Mouse (Mus musculus) heart, adult 11 months (tissue): ENCODE data around the gene Marc2.

Source experiments
- DNase-seq: peaks from one replicate; pipeline ENCODE4 v3.0.0; 2022

Gene Marc2

DNA sequence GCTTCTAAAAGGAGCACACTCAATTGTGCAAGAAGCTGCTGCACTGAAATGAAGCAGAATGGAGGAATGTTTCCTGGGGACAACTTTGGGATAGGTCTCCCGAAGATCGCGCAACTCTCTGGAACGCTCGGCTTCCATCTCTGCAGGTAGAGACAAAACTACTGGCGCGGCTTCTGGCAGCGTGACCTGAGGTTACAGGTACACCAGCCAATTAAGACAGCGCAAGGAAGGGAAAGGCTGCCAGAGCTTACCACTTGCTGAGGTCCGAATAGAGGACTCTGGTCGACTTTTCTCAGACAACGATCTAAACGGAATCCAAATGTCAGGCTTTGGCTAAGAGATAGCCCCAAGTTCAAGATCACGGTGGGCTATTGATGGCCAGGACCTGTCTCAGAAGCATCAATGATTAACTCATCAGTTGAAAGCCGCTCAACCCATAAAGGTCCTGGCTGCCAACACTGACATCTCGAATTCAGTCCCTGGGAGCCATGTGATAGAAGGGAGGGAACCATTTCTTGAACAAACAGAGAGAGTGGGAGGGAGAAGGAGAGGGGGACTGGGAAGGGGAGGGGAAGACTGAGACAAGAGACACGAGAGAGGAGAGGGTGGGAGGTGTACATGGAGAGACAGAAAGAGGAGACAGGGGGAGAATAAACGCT is at the start of gene Marc2:
Gene Marc2 (minus strand): TSS at position 360 of the 659 bp plus-strand sequence.
- no peak for DNase-seq

DNA sequence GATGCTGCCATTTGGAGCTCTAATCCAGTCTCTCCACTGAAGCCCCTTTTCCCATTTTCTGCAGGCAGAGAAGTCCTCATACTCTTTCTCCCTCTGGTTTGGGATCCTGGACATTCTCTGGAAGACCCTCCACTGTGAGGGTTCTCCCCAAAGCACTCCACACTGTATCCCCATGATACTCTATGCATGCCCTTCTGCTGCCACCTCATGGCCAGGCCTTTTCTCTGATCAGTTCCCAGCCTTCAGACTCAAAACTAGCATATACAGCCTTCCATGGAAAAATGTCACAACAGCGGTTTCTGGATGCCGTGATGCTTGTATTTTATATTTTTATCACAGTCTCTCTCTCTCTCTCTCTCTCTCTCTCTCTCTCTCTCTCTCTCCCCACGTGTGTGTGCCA is 45.7 kb upstream of the Marc2 start:
- peak; percentile 49 for DNase-seq

DNA sequence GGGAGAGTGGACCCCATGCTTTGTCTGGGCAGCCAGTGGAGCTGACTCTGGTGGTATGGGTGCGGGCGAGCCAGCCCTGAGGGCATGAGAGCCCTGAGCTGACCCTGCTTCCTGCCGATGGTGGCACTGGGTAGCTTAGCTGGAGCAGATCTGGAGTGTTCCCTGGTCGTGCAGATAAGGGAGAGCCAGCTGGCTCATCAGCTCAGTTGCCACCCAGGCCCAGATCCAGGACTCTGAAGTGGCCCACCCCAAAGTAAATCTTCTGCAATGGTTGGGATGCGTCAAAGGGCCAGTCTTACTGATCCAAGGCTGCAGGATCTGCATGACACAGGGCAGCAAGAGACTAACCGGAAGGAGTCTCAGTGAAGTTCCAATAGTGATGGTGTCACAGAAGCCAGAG is 43.2 kb upstream of the Marc2 start:
- peak; percentile 96 for DNase-seq

- DNase-seq = no peak
Measured at GRCm38 (mm10) chr1:184886160-184886559, 39.9 kb upstream of the Marc2 start.

- DNase-seq = peak; percentile 98
Measured at GRCm38 (mm10) chr1:184882281-184883268, 36.3 kb upstream of the Marc2 start, which contains the start of gene C130074G19Rik. C130074G19Rik (minus strand) TSS chr1:184883218.

DNA sequence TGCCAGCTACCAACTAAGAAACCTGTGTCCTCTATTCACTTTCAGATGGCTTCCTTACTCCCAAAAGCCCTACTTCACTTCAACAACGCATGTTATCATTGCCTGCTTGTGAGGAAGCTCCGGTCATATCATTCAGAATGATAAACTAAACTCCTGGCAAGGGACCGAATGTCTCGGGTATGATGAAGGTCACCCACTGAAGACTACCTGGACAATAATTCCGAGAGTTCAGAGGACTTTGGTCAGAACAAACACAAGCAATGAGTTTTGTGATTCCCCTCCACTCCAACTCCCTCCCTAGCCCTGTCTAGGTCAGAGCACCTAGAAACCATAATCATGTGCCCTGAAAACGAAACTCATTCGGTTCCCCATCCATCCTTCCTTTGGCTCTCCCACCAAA is 35.6 kb upstream of the Marc2 start:
- no peak for DNase-seq

DNA sequence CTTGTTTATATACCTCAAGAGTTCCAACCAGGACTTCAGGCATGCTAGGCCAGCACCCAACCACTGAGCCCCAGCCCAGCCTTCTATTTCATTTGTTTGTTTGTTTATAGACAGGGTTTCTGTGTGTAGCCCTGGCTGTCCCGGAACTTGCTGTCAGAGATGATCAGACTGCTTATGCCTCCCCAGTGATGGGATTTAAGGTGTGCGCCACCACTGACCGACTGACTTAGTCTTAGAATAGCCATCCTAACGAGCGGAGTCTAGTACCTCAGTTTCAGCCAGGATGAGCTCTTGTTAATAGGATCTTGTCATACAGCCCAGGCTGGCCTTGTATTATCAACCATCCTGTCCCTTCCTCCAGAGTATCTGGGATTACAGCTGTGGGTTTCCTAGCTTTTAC is 35.0 kb upstream of the Marc2 start:
- DNase-seq = no peak

DNA sequence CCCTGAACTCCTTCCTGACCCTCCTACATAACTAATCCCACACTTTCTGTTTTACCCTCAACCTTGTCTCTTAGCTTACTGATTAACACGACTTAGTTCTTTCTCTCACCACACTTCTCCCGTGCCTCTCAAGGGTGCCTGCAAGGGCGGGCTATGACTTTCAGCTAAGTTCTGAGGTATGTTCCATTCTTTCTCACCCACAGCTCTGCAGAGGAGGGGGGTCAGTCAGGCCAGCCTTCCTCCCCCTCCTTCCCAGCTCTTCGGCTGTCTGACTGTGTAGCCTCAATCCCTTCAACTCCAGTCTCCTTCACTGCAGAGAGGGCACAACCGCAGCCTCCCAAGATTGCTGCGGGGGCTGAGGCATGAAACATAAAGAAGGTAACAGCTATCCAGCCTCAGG is 32.6 kb upstream of the Marc2 start:
- no peak for DNase-seq

- no peak for DNase-seq
Measured at GRCm38 (mm10) chr1:184877306-184877705, 31.1 kb upstream of the Marc2 start.

DNA sequence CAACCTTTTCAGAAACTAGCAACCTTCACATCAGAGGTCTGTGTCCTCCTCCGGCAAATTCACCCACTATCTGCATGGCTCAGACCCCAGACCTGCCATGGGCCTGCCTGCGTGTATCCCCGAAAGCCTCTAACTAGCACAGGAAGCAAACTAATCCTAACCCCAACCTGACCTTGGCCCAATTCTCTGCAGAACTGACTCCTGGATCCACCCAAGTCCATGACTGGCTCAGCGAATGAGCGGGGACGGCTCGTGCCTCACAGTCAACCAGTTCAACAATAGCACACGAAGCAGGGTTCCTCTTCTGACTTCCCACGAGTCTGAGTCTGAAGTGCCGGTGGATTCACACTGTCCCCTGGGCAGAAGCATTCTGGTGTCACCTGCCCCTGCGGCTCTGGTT is 27.7 kb upstream of the Marc2 start:
- no peak for DNase-seq

GRCm38 (mm10) chr1:184872069-184872819 is 26.0 kb upstream of the Marc2 start:
- DNase-seq = no peak

- DNase-seq = peak; percentile 91
Measured at GRCm38 (mm10) chr1:184871506-184871905, 25.3 kb upstream of the Marc2 start.

DNA sequence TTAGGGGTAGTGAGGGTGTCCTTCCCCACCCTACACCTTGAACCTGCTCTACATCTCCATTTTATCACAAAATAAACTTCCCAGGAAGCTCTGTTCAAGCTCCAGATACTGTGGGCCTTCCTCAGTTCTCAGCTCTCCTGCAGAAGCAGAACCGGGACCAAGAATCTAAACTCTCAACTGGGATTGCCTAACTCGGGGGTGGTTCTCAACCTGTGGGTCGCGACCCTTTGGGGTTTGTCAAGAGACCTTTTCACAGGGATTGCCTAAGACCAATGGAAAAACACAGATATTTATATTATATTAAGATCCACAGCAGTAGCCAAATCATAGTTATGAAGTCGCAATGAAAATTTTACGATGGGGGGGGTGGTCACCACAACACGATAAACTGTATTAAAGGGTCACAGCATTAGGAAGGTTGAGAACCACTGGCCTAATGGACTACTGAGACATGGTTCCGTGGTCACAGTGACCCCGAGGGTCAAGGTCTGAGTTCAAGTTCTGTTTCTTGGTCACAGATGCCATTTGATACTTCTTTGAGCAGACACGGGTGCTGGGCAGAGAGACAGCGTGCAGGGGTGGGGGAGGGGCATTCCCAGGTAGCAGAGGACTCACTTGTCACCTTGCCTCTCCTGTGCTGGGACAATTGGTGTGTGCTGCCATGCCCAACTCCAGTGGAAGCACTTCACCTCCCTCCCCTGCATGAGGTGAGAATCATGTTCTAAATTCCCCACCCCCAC is 24.6 kb upstream of the Marc2 start:
- no peak for DNase-seq

DNA sequence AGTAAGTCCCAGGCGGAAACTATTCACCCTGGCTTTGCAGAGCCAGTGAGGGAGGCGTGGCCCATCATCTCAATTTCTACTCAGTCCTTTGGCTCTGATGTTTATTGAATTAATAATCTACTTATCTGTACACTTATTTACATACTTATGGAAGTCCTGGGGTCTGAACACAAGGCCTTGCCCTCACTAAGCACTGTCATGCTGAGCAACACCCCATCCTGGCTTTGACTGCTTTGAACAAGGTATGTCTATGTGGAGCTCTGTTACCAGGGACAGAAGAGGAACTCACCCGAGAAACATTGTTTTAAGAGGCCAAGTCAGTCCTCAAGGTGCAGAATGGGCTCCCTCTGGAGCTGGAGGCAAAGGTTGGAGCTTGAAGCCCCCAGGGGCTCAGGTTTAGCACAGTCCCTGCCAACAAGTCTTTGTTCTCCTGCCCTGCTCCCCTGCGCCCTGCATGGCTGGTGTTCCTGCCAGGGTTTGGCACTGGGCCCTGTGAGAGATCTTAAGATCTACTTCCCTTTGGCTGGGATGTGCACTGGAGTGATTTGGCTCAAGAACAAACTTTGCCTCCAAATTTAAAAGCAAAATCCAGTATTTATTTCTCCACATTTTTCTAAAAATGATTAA is 23.8 kb upstream of the Marc2 start:
- peak; percentile 94 for DNase-seq

- DNase-seq = no peak
Measured at GRCm38 (mm10) chr1:184867640-184868120, 21.4 kb upstream of the Marc2 start.

GRCm38 (mm10) chr1:184864381-184864801 is 18.1 kb upstream of the Marc2 start:
- peak; percentile 99 for DNase-seq

- no peak for DNase-seq
Measured at GRCm38 (mm10) chr1:184862636-184863035, 16.4 kb upstream of the Marc2 start.

- no peak for DNase-seq
Measured at GRCm38 (mm10) chr1:184861551-184861950, 15.3 kb upstream of the Marc2 start.

- peak; percentile 97 for DNase-seq
Measured at GRCm38 (mm10) chr1:184860276-184860675, 14.0 kb upstream of the Marc2 start.

GRCm38 (mm10) chr1:184858253-184858652 is 12.0 kb upstream of the Marc2 start:
- DNase-seq = no peak

DNA sequence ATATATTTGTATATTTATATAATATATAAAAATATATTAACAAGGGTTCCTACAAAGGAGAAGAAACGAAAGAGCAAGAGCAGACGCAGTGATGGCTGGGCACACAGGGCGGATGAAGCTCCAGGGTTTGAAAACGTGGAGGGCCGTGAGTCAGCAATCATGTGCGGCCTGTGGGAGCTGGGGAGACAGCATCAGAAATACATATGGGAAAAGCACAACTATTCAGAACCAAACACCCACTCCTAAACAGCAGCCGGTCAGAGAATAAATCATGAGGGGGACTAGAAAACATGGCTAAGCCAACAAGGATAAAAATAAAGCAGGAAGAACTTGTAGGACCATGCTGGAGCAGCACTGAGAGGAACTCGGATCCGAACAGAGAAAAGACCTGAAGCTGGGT is 11.0 kb upstream of the Marc2 start:
- DNase-seq = no peak

DNA sequence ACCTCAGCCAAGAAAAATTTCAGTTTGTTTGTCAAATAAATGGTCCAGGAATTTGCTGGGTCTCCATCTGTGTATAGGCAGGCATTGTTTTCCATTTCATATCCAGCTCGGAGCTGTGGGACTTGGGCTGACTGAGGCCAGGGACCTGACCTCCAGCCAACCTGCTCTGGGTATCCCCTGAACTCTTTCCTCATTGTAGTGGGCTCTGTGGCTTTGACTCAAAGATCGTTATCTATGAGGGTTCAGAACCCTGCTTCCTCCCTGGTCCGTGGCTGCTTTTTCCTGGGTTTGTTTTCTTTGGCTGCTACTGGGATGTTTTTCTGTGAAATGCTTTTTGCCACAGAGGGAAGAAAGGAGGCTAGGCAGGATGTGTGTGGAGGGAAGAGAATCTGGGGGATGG is 7.7 kb upstream of the Marc2 start:
- DNase-seq = peak; percentile 95
